Mouse (Mus musculus) intestine, embryonic 16.5 days (tissue): ENCODE results near the gene Ptprr. TPM values are rescaled to one million over a fixed set of nuclear protein-coding genes. Genes with fewer than 3 reads are reported as not detected.

Experiments used
- ATAC-seq: fragments of 200-750 bp; cut with Nextera tagmentation; 2 replicates; pipeline ENCODE4 v1.8.0; 2017; ENCODE audit warnings: moderate TSS enrichment, moderate library complexity
- H3K27ac ChIP-seq: fragments of 300-500 bp; sonication (generic); 2 replicates; pipeline ENCODE4 v1.5.1; 2014; ENCODE audit warnings: mild to moderate bottlenecking, low read length
- H3K27me3 ChIP-seq: fragments of 300-500 bp; sonication (generic); replicated peaks from 2 replicates; pipeline ENCODE4 v1.6.1; 2014; ENCODE audit warnings: low read length, control low read depth, mixed read lengths; ENCODE audit not compliant: control insufficient read depth, insufficient read depth
- H3K36me3 ChIP-seq: fragments of 300-500 bp; sonication (generic); 2 replicates; pipeline ENCODE4 v1.6.1; 2014; ENCODE audit warnings: low read length, control low read depth; ENCODE audit not compliant: control insufficient read depth, insufficient read depth
- H3K4me1 ChIP-seq: fragments of 300-500 bp; sonication (generic); 2 replicates; pipeline ENCODE4 v1.6.1; 2014; ENCODE audit warnings: low read length, control low read depth, mixed read lengths; ENCODE audit not compliant: control insufficient read depth, insufficient read depth
- H3K4me2 ChIP-seq: fragments of 300-500 bp; sonication (generic); 2 replicates; pipeline ENCODE4 v1.6.1; 2014; ENCODE audit warnings: low read depth, low read length, control low read depth
- H3K4me3 ChIP-seq: fragments of 300-500 bp; sonication (generic); 2 replicates; pipeline ENCODE4 v1.5.1; 2014; ENCODE audit warnings: mild to moderate bottlenecking, low read length
- H3K9ac ChIP-seq: fragments of 300-500 bp; sonication (generic); 2 replicates; pipeline ENCODE4 v1.6.1; 2014; ENCODE audit warnings: low read depth, low read length
- H3K9me3 ChIP-seq: fragments of 300-500 bp; sonication (generic); 2 replicates; pipeline ENCODE4 v1.6.1; 2016; ENCODE audit warnings: low read length, control low read depth; ENCODE audit not compliant: control insufficient read depth
- WGBS: fragments of 180-500 bp; shearing (Covaris S2); extraction: QIAGEN DNeasy Blood & Tissue Kit; methylation state at CpG from one replicate; pipeline ENCODE4 v1.1.7; 2014; 5-methylcytosine and 5-hydroxymethylcytosine counted together
- polyA plus RNA-seq: library from polyadenylated mRNA; unstranded; fragments of >200 nt; fragmentation: Nextera tagmentation; extraction: Ambion mirVana; gene quantifications from 2 replicates; pipeline ENCODE4 v1.2.1, GENCODE M21; 2015

Ptprr gene
- polyA plus RNA-seq, 1 experiment from 2014 or later: 4.1 TPM

GRCm38 (mm10) chr10:116108730-116109129, 90.7 kb downstream of the Ptprr start:
- no peaks in the 10 kb centered on the region for H3K4me1 ChIP-seq
- no peak overlapping the region for H3K4me3 ChIP-seq
- no peaks in the 10 kb centered on the region for H3K36me3 ChIP-seq
- H3K9me3 ChIP-seq: peaks cover 5% of the 10 kb centered on the region; the same call in 1 of the 2 replicates
- no peak overlapping the region for H3K9ac ChIP-seq
- no peak overlapping the region for H3K27ac ChIP-seq
- WGBS: 83% methylated on average over 1 of the region's 1 CpGs
- no peak overlapping the region for H3K4me2 ChIP-seq
- no peaks in the 10 kb centered on the region for H3K27me3 ChIP-seq
- no peak for ATAC-seq

DNA sequence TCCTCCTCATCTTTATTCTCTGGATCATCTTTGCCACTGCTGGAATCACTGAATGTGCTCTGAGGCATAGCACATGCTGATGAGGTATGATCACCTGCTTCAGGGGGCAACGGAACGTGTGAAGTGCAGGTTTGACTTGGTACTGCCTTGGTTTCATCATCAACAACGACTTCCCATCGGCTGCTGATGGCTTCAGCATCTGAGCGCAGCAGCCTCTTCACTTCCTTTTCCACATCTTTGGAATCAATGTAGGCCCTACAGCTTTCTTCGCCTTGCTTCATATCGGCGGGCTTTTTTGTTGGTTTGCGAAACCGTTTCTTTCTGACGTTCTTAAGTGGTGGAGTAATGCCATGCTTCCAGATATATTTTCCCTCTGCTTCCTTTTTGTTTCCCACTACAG, 94.9 kb downstream of the Ptprr start:
- WGBS: 96% methylated on average over 11 of the region's 11 CpGs
- H3K4me3 ChIP-seq: no peak overlapping the region
- no peak overlapping the region for H3K27ac ChIP-seq
- H3K27me3 ChIP-seq: no peaks in the 10 kb centered on the region
- no peak for ATAC-seq
- H3K9ac ChIP-seq: no peak overlapping the region
- H3K4me2 ChIP-seq: no peak overlapping the region
- H3K4me1 ChIP-seq: no peaks in the 10 kb centered on the region
- H3K9me3 ChIP-seq: peaks cover 8% of the 10 kb centered on the region; the same call in 1 of the 2 replicates
- H3K36me3 ChIP-seq: no peaks in the 10 kb centered on the region

DNA sequence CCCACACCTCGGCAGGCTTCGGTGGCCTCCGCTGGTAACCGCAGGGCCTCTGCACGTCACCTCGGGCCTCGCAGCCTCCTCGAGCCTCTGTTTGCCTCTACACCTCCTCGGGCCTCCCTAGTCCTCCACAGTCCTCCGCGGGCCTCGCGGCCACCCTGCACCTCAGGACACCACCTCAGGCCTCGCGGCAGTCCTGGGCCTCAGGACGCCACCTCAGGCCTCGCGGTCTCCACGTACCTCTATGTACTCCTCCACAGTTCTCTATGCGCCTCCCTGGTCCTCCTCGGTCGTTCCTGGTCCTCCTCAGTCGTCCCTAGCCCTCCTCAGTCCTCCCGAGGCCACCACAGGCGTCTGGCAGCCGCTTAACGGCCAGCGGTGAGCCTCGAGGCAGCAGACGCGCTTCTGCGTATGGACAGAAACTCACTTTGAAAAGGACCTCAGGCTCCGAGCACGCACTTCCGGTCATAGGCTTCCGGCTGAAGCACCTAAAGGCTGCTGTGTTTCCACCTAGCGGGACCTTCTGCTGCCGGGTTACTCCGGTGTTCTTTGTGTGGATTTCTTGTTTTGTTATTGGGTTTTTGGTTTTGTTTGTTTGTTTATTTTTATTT, 96.0 kb downstream of the Ptprr start, which contains the start of gene 4933416C03Rik:
4933416C03Rik (minus strand) TSS at position 51 of the 608 bp plus-strand sequence.
- Histone ChIP-seq H3K4me3 (no peak within 1 kb of the TSS), H3K9me3 (peaks cover 8% of the 10 kb centered on the region; the same call in 1 of the 2 replicates), H3K27me3 (no peaks in the 10 kb centered on the region), H3K4me2 (no peak within 1 kb of the TSS), H3K36me3 (no peaks in the 10 kb centered on the region), H3K9ac (no peak within 1 kb of the TSS), H3K27ac (no peak within 1 kb of the TSS), H3K4me1 (no peaks in the 10 kb centered on the region)
- 94% methylated on average over 39 of the region's 39 CpGs for WGBS
- no peak for ATAC-seq

GRCm38 (mm10) chr10:116115881-116116677, 98.1 kb downstream of the Ptprr start:
- Histone ChIP-seq H3K36me3 (no peaks in the 10 kb centered on the region), H3K9me3 (peaks cover 8% of the 10 kb centered on the region; the same call in 1 of the 2 replicates), H3K4me2 (no peak overlapping the region), H3K4me3 (no peak overlapping the region), H3K9ac (no peak overlapping the region), H3K4me1 (no peaks in the 10 kb centered on the region), H3K27me3 (no peaks in the 10 kb centered on the region), H3K27ac (no peak overlapping the region)
- peak; percentile 36; the same call in 1 of the 2 replicates for ATAC-seq
- WGBS: 46% methylated on average over 4 of the region's 4 CpGs

DNA sequence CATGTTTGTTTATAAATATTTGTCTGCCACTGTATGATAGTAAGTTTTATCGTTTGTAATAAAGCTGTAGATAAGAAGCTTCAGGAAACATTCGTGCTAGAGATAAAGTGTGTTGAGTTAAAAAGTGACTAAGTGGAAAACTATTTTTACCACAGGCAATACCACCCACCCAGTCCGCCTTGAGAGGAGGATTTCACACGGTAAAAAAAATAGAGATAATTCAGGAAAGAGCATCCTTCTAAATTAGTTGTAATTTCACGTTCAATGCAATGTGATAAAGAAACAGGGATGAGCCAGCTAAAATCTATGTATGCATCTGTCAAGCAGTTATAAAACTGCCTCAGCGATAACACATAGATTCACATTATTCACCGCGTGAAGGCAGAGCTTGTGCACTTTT, 99.0 kb downstream of the Ptprr start:
- no peaks in the 10 kb centered on the region for H3K36me3 ChIP-seq
- H3K27me3 ChIP-seq: no peaks in the 10 kb centered on the region
- no peak overlapping the region for H3K9ac ChIP-seq

DNA sequence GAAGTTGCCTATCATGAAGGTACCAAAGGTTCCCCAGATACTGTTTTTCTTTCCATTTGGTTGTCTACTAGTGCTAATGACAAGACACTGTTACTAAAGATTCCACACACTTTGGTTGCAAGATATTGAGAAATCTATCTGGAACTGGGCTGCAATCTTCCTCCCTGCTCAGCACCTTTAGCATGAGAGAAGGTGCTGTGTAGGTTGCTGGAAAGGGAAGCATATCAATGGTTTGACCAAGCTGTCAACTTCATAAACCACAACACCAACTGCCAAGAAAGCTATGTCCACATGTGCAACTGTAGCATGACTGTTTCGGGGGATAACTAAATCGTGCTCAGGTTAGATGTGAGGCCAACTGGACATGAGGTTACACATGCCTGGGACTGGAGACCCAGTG, 103.5 kb downstream of the Ptprr start:
- H3K36me3 ChIP-seq: no peaks in the 10 kb centered on the region

More for the DNA sequence above, 99.0 kb downstream of the Ptprr start:
- H3K4me1 ChIP-seq: no peaks in the 10 kb centered on the region
- no peak overlapping the region for H3K4me2 ChIP-seq
- ATAC-seq: peak; percentile 28; the same call in 1 of the 2 replicates
- H3K9me3 ChIP-seq: peaks cover 8% of the 10 kb centered on the region; the same call in 1 of the 2 replicates
- 59% methylated on average over 8 of the region's 8 CpGs for WGBS
- H3K4me3 ChIP-seq: no peak overlapping the region
- no peak overlapping the region for H3K27ac ChIP-seq

GRCm38 (mm10) chr10:116123808-116124207, 105.8 kb downstream of the Ptprr start:
- no peaks in the 10 kb centered on the region for H3K9me3 ChIP-seq
- 86% methylated on average over 2 of the region's 2 CpGs for WGBS
- H3K36me3 ChIP-seq: no peaks in the 10 kb centered on the region
- no peaks in the 10 kb centered on the region for H3K27me3 ChIP-seq
- no peak for ATAC-seq
- no peak overlapping the region for H3K4me3 ChIP-seq
- no peak overlapping the region for H3K27ac ChIP-seq
- H3K9ac ChIP-seq: no peak overlapping the region
- H3K4me2 ChIP-seq: no peak overlapping the region
- H3K4me1 ChIP-seq: no peaks in the 10 kb centered on the region

More for the DNA sequence above, 103.5 kb downstream of the Ptprr start:
- H3K4me1 ChIP-seq: no peaks in the 10 kb centered on the region
- ATAC-seq: no peak
- H3K9me3 ChIP-seq: no peaks in the 10 kb centered on the region
- H3K27ac ChIP-seq: no peak overlapping the region
- no peak overlapping the region for H3K4me2 ChIP-seq
- no peak overlapping the region for H3K4me3 ChIP-seq
- WGBS: 80% methylated on average over 2 of the region's 2 CpGs
- H3K27me3 ChIP-seq: no peaks in the 10 kb centered on the region
- H3K9ac ChIP-seq: no peak overlapping the region

DNA sequence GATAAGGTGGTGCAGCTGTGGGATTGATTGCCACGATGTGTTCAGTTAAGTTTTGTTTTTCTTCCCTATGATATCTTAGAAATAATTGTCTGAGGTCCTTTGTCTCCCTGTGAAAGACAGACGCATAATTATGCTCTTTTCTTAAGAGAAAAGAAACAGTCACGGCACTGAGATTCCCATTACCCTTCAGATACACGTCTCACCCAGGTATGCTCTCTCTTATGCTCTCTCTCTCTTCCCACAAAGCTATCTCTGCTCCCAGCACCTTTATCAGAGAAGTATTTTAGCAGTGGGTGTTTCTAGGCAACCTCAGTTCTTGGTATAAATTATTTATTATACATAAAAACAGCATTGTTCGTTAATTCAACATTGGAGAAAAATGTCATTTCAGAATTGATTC, 107.4 kb downstream of the Ptprr start:
- no peak for ATAC-seq
- Histone ChIP-seq H3K9me3 (no peaks in the 10 kb centered on the region), H3K9ac (no peak overlapping the region), H3K27ac (no peak overlapping the region), H3K36me3 (no peaks in the 10 kb centered on the region), H3K4me2 (no peak overlapping the region), H3K27me3 (no peaks in the 10 kb centered on the region), H3K4me3 (no peak overlapping the region), H3K4me1 (no peaks in the 10 kb centered on the region)
- 67% methylated on average over 5 of the region's 5 CpGs for WGBS

- H3K4me3 ChIP-seq: no peak overlapping the region
- H3K9ac ChIP-seq: no peak overlapping the region
- H3K9me3 ChIP-seq: no peaks in the 10 kb centered on the region
- 71% methylated on average over 3 of the region's 3 CpGs for WGBS
- H3K27me3 ChIP-seq: no peaks in the 10 kb centered on the region
- H3K4me2 ChIP-seq: no peak overlapping the region
- no peak overlapping the region for H3K27ac ChIP-seq
- H3K36me3 ChIP-seq: no peaks in the 10 kb centered on the region
- H3K4me1 ChIP-seq: no peaks in the 10 kb centered on the region
- ATAC-seq: no peak
These were observed 112.4 kb downstream of the Ptprr start for GRCm38 (mm10) chr10:116130401-116130800.
